ENCODE assay signal across 24 mouse cellular contexts in the genomic region with DNA sequence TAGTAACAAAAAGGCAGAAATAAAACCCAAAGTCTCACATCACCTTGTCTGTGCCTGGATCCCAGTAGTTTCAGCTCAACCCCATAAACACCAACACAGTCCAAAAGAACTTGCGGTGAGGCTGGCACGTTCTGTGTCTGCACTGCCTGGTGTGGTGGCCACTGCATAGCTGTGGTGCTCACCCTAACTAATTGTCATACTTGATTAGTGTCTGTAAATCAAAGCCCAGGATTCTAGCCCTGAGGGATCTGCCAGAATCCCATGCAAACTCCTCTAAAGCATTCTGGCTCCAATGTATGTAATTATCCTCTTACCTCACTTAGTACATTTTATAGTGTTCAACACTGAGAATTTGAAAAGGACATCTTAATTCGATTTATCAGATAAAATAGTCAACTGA. TPM values are rescaled to one million over a fixed set of nuclear protein-coding genes. Genes with fewer than 3 reads are reported as not detected.
DNase-seq lines count a peak whose midpoint lies in the region; ATAC-seq and TF ChIP-seq lines count a peak whose summit lies in the region.
"Had no signal": no experiment of that assay in that cellular context is flagged by ENCODE, and none has a peak within 500 bp of the region (broad histone marks: within the 10 kb centered on the region; RNA-seq: fewer than 3 reads in every experiment).

No protein-coding gene starts in this region.

- no peaks in the 10 kb centered on the region for H3K27me3 ChIP-seq in heart, embryonic 12.5 days (replicated peaks)
- H3K27me3 ChIP-seq in ES-Bruce4 (ENCODE audit: control insufficient read depth, insufficient read depth, low read length, poor library complexity, severe bottlenecking) (no peaks in the 10 kb centered on the region), myocyte (ENCODE audit: control insufficient read depth, insufficient read depth, insufficient read length) (no peaks in the 10 kb centered on the region)
- H3K27me3 ChIP-seq: CH12.LX, Patski had no signal

- no peak overlapping the region for H3K4me3 ChIP-seq in heart, embryonic 12.5 days
- no peak overlapping the region for H3K4me3 ChIP-seq in ES-Bruce4 (ENCODE audit: low read depth, low read length)
- H3K4me3 ChIP-seq in myocyte = no peak overlapping the region

- H3K4me2 ChIP-seq in heart, embryonic 12.5 days = no peak overlapping the region
- no peak overlapping the region for H3K4me2 ChIP-seq in myocyte (ENCODE audit: low read depth)

- TF ChIP-seq POLR2A in ES-Bruce4 (IDR thresholded peaks at IDR 0.05; ENCODE audit: insufficient read depth, low read length) (no peak), myocyte (IDR thresholded peaks at IDR 0.05; ENCODE audit: insufficient read length, low read depth) (no peak)

- 93% methylated on average over 3 of the region's 3 CpGs for WGBS in heart, embryonic 12.5 days

- H3ac ChIP-seq in myocyte (ENCODE audit: control insufficient read depth, insufficient read length) = no peak overlapping the region

- no peak for TF ChIP-seq CTCF in ES-Bruce4 (IDR thresholded peaks at IDR 0.05; ENCODE audit: low read depth, low read length)

- DNase-seq in heart, adult 11 months = peak; percentile 63
- DNase-seq in Muller cell, postnatal 12 days (ENCODE audit: inconsistent ontology term) = peak; percentile 52
- DNase-seq in frontal cortex, postnatal 25 days (ENCODE audit: low spot score in 2 of 2) = no peak
- no peak for DNase-seq in kidney, postnatal 10 days
- DNase-seq: adrenal gland, adult 2 months; adrenal gland, adult 8-10 months; adrenal gland, postnatal 10 days; adrenal gland, postnatal 14 days; adrenal gland, postnatal 25 days; adrenal gland, postnatal 36 days; B cell, adult 2 months; cerebellum, adult 11 months; cerebellum, adult 11-12 months; cerebellum, adult 18-20 months; cerebellum, adult 2 months had no signal

- H3K9me3 ChIP-seq in heart, embryonic 12.5 days (replicated peaks) = no peaks in the 10 kb centered on the region
- 0 out of 2 replicates have a peak, but pooled peaks cover 7% of the 10 kb centered on the region for H3K9me3 ChIP-seq in ES-Bruce4 (replicated peaks; ENCODE audit: control insufficient read depth, insufficient read depth, low read length, poor library complexity, severe bottlenecking)
- H3K9me3 ChIP-seq: G1E had no signal

- no peak for ATAC-seq in heart, embryonic 12.5 days (ENCODE audit: insufficient number of reproducible peaks, low FRiP score)
- ATAC-seq in megakaryocyte-erythroid progenitor cell, adult 5-6 weeks (replicated peaks; ENCODE audit: low FRiP score, low TSS enrichment, poor library complexity, severe bottlenecking) = no peak
- ATAC-seq: activated CD4-positive, CD25-positive, alpha-beta regulatory T cell, adult 4 months; CD4-positive, CD25-positive, alpha-beta regulatory T cell, adult 4 months; Patski had no signal

- H3K36me3 ChIP-seq in heart, embryonic 12.5 days = peaks cover 89% of the 10 kb centered on the region
- H3K36me3 ChIP-seq in ES-Bruce4 (ENCODE audit: control insufficient read depth, insufficient read depth, low read length, poor library complexity, severe bottlenecking) (peaks cover 81% of the 10 kb centered on the region), myocyte (ENCODE audit: control insufficient read depth, insufficient read depth) (peaks cover 65% of the 10 kb centered on the region)

- H3K9ac ChIP-seq in heart, embryonic 12.5 days = no peak overlapping the region
- H3K9ac ChIP-seq in ES-Bruce4 (ENCODE audit: low read depth, poor library complexity, severe bottlenecking) = no peak overlapping the region

- H3K4me1 ChIP-seq in heart, embryonic 12.5 days (replicated peaks) = peaks cover 14% of the 10 kb centered on the region
- peaks cover 8% of the 10 kb centered on the region for H3K4me1 ChIP-seq in ES-Bruce4 (ENCODE audit: control insufficient read depth, insufficient read depth, low read length)

- no peak overlapping the region for H3K27ac ChIP-seq in heart, embryonic 12.5 days (ENCODE audit: poor library complexity, severe bottlenecking)
- peak overlapping the region; percentile 70 for H3K27ac ChIP-seq in ES-Bruce4 (ENCODE audit: insufficient read depth, low read length)

- H3K79me2 ChIP-seq in myocyte (ENCODE audit: control insufficient read depth, insufficient read depth) = no peaks in the 10 kb centered on the region

- no peak for TF ChIP-seq EP300 in ES-Bruce4 (IDR thresholded peaks at IDR 0.05; ENCODE audit: insufficient read depth, low read depth, low read length)

TF ChIP-seq in myocyte, 11 proteins besides CTCF, POLR2A, EP300 and RAD21:
- no peak for TF ChIP-seq MAX (IDR thresholded peaks at IDR 0.05; ENCODE audit: low read depth)
- TF ChIP-seq TCF3 (IDR thresholded peaks at IDR 0.05; ENCODE audit: insufficient read length, low read depth) = no peak
- peak; percentile 32 for TF ChIP-seq POLR2AphosphoS2 (IDR thresholded peaks at IDR 0.05; ENCODE audit: insufficient read length, low read depth)
TF ChIP-seq in myocyte: peak in this region for 1.

RNA-seq across cellular contexts. Expression of gene Cep68, which starts 11.3 kb away (rescaled TPM):
- 36.1 and 39.5 TPM in 2 replicates for polyA plus RNA-seq in heart, embryonic 12.5 days (2016; fragmentation: Nextera tagmentation; extraction: Ambion mirVana)
- polyA plus RNA-seq in ES-Bruce4 (2011; ENCODE audit: insufficient read depth, insufficient read length, low read depth, missing spikeins) = 38.0 and 40.4 TPM in 2 replicates
- polyA plus RNA-seq in myocyte (2012; fragmentation: generic; extraction: Trizol) = 9.3 TPM
- total RNA-seq in megakaryocyte-erythroid progenitor cell, adult 5-6 weeks (2014; fragmentation: Nextera tagmentation) = 22.6 and 22.7 TPM in 2 replicates
- 24.9 and 25.7 TPM in 2 replicates for total RNA-seq in megakaryocyte-erythroid progenitor cell, adult 5-6 weeks (2017)

RNA-seq across cellular contexts. Expression of gene Rab1a, which starts 36.7 kb away (rescaled TPM):
- polyA plus RNA-seq in heart, embryonic 12.5 days (2016; fragmentation: Nextera tagmentation; extraction: Ambion mirVana) = 233 and 237 TPM in 2 replicates
- polyA plus RNA-seq in ES-Bruce4 (2011; ENCODE audit: insufficient read depth, insufficient read length, low read depth, missing spikeins) = 396 and 407 TPM in 2 replicates
- 107 TPM for polyA plus RNA-seq in myocyte (2012; fragmentation: generic; extraction: Trizol)
- total RNA-seq in megakaryocyte-erythroid progenitor cell, adult 5-6 weeks (2014; fragmentation: Nextera tagmentation) = 69.5 and 81.8 TPM in 2 replicates
- 61.2 and 68.1 TPM in 2 replicates for total RNA-seq in megakaryocyte-erythroid progenitor cell, adult 5-6 weeks (2017)

Comparison
In these comparisons a context has a peak if more than half of its experiments do, and no peak if none do; other contexts are left out.
1. DNase-seq: peak in heart, adult 11 months (single experiment) and Muller cell, postnatal 12 days (single experiment); none in frontal cortex, postnatal 25 days (0 of 2) and kidney, postnatal 10 days (single experiment).